Mouse (Mus musculus) c-Kit-positive CD71-positive TER-119-negative erythroid progenitor cells, embryonic 14.5 days (primary cell): ENCODE data around the gene Stat5a.

ENCODE experiments used
- DNase-seq: peaks from one replicate; pipeline ENCODE4 v3.0.0-alpha.2; 2013; ENCODE audit warnings: low read depth

Gene Stat5a

DNA sequence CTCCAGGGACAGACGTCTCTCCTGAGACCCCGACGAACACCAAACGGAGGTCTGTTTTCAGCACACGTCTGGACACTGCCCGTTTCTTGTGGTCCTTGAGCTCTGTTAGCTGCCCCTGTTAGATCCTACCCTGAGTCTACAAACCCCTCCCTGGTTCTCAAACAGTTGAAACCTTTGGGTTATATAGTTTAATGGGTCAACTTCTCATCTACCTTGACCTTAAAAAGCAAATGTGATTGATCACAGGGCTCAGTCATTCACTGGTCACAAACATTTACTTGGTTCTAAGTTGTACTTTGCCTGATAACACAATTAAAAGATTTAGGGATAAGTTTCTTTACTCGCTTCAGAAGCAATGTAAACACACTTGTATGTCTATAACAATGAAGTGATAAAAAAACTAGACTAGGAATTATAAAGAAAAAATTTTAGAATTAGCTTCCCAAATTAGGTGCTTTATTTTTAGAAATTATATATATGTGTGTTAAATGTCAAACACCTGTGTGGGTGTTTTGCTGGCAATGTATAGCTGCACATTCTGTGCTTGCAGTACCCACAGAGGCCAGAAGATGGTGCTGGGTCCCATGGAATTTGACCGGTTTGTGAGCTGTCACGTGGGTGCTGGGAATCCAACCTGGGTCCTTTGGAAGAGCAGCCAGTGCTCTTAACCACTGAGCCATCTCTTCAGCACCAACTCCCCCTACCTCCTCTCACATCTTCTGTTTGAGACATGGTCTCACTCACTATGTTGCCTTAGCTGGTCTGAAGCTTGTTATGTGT, 22.0 kb upstream of the Stat5a start:
- no peak for DNase-seq

DNA sequence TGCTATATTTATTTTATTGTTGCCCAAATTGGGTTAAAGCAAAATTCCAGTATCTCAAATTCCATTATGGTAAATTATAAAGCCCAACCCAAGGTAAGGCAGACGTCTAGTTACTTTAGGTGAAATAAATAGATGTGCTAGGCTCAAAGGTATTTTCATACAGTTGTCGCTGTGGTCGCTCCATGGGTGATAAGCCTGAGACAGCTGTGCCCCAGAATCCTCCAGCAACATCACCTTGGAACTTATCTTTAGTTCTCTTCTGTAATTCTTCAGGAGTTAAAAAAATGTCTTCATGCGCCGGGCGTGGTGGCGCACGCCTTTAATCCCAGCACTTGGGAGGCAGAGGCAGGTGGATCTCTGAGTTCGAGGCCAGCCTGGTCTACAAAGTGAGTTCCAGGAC, 20.3 kb upstream of the Stat5a start:
- no peak for DNase-seq

DNA sequence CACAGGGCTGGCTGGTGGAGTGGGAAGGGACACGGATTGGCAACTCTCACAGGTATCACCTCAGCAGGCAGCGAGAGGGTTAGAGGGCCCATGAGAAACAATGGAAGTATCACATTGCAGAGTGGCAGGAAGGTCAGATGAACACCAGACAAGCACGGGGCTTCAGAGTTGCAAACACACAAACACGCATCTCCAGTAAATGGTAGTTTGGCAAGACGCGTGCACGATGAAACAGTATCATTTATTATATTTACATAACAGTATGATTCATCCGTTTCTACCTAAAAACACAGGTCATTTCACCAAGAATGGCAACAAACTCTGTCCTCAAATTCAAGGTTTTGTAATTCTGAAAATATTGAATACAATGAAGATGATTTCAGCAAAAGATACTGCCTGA, 19.6 kb upstream of the Stat5a start:
- DNase-seq, result no peak

DNA sequence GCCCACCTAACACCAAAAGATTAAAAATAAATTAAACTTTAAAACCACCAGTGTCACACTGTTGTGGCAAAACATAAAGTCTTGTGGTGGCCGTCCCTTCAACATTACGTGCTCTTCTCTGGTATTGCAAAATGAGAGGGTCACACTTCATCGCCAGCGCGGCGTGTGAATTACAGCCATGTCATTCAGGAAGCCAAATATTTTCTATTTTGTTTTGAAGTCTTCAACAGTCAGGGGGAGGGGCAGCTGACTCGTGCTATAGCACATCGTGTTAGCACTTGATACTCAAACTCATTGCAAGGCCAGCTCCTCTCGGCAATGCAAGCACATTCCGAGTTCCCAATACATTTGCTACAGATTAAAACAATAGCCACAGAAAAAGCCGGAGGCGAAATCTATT, 18.3 kb upstream of the Stat5a start:
- DNase-seq, result no peak

DNA sequence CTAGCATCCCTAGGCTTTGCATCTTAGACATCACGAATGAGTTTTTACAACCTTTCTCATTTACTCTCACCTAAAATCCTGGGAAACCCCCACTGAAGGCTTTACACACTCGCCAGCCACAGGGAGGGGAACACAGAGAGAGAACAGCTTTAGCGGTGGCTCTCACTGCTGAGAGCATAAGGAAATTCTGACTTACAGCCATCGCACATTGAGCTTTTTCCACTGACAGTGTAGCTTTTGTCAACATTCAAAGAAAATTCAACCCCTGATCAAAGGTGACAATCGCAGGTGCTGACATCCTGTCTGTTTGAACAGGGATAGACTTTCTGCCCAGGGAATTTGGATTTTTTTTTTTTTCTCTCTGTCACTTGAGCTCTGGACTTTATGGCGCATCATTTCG, 17.1 kb upstream of the Stat5a start:
- DNase-seq, result no peak

DNA sequence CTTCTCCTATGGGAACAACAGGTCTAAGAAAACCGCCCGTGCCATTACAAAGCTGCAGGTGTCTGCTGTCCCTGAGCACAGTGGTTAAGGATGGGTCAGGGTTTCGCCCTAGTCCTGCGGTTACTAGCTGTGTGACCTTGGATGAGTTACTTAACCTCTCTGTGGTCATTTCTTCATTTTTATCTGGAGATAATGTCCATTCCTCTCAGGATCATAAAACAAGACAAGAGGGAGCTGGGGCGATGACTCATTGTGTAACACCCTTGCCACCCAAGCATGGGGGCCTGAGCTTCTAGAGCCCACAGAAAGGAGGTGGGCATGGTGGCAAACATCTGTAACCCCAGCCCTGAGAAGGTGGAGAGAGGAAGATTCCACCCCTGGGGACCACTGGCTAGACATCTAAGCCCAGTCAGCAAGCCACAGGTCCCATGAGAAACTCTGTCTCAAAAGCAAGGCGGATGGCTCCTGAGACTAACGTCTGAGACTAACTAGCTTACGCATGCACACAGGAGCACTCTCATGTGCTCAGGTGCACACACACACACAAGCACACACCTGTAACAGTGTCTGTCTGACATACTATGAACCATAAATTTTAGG, 16.0 kb upstream of the Stat5a start:
- DNase-seq, result no peak

DNA sequence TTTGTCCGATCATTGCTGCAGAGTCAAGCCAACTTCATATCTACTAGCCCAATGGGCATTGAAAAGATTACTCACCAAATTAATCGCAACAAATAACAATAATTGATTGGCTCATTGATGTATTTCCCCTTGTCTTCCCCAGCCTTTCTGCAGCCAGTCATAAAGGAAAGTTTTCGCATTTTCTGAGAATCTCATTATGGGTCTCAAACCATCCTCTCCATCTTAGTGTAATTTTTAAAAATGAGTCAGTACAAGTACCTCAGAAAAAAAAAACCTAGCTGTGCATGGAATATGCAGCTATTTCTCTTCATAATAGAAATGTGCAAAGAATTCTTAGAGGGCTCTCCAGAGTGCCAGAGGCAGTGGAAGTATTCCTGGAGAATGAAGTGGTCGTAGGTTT, 15.0 kb upstream of the Stat5a start:
- DNase-seq, result no peak

DNA sequence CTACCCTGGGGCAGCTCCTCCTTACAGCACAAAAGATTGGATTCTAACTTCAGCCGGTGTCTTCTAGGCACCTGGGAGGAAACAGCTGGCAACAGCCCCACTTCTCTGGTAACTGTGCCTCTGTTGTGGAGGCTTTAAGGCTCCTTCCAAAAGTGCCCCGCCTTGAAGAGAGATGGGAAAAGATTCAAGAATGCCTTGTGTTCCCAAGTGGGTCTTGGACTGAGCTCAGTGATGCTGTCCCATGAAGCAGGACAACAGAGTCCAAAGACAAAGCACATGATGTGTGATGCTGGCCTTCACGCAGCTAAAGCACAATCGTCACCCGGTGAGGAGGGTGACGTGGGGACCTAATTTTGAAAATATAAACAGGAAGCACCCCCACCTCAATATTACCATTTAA, 13.4 kb upstream of the Stat5a start:
- DNase-seq, result no peak

DNA sequence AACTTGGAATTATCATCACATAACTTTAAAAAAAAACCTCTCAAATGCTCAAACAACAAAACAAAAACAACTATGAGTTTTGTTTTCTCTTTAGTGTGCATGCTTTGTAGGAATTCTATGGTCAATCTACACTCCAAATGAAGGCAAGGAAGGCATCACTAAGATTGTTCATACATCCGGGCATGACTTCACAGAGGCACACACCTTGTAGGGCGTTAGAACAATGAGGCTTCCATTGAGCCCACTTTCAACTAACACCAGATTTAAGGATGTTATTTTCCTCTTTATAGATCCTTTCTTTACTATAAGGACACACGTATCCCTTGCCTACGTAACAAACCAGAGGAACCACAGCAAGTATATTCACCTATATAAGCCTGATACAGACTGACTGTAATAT, 11.6 kb upstream of the Stat5a start:
- no peak for DNase-seq

DNA sequence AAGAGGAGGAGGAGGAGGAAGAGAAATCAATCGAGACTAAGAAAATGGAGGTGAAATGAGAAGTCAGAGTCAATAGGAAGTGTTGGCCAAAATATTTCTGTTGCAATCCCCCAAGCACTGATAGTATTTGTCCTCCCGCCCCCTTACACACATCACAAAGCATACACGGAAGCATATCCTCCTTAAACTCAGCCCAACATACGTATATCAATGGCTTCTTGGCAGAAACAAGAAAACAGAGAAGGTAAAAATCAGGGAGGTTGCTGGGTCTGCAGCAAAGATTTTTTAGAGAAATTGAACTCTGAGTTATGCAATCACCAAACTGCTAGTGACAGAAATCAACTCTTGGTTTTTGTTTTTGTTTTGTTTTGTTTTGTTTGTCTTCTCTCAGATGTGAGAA, 11.1 kb upstream of the Stat5a start:
- no peak for DNase-seq

DNA sequence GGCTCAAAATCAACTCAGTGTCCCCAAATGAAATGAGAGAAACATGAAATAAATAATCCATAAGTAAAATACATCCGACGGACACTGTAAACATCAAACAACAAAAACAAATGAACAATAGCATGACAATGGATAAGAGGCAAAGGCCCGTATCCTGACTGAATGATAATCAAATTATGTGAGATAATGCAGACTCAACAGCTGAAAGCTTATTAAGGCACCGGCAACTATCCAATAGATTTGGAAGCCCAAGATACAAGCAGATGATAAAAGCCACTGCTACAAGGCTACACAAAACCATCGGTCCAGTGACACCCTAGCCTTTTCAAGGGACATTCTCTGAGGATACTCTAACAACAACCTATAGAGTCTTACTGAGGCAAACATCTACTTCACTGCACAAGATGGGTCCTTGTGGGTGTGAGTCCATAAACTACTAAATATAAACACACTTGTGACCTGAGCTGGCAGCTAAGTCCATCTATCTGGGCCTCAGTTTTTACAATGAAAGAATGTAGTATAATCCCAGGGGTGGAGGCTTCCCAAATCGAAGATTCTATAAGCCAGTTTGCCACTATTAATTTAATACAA, 10.3 kb upstream of the Stat5a start:
- DNase-seq, result no peak

DNA sequence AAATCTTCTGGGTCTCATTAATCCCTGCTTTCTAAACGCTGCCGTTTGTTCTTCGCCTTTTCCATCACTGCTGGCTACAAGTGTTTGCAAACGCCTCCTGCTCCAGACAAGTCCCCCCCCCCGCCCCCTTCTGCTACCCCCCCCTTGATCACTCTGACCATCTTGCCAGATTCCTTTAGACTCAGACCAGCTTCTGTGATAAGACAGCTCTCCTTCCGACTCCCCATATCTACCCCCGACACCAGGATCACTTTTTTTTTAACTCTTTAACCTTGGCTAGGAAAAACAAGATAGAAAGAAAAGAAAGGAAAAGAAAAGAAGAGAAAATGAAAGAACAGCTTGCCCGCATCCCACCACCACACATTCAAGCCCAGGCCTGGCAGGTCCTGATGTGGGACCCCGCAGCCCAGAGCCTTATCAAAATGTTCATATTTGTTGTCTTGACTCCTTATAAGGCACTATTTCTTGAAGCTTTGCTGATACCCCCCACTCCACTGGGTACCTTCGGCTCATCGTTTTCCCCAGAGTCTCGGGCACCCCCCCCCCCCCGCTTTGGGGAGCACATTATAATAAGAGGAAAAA, 9.6 kb upstream of the Stat5a start:
- DNase-seq, result peak; percentile 55

DNA sequence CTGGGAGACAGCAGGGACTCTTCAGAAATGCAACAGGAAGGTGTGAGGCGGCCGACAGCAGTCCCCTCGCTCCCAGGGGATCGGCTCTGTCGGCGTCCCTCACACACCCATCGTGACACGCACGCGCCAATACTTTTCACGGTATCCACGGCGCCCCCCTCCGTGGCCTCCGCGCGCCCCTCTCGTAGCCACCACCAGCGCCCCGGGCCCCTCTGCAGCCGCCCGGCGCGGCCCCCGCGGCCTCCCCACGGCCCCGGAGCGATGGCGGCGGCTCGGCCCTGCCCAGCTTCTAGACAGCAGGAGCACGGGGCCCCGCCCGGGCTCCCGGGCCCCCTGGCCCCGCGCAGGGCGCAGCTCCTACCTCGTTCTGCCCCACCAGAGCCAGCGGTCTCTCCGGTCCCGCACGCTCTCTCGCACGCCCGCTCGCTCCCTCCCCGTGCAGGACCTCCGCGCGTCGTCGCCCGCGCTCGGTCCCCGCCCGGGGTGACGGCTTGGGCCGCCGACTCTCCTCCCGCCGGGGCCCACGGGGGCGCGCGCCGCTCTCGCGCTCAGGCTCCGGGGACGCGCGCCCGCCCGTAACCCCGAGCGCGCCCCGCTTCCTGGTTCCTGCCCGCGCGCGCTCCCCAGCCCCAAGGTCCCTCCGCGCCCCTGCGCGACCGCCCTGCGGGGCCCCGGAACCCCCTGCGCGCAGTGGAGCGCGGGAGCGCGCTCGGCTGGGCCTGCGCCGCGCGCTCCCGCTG, 8.9 kb upstream of the Stat5a start, which contains the start of gene Stat5b:
Gene Stat5b, minus strand, starts transcription at position 687 of the 740 bp plus-strand sequence.
- peak; percentile 57 for DNase-seq

DNA sequence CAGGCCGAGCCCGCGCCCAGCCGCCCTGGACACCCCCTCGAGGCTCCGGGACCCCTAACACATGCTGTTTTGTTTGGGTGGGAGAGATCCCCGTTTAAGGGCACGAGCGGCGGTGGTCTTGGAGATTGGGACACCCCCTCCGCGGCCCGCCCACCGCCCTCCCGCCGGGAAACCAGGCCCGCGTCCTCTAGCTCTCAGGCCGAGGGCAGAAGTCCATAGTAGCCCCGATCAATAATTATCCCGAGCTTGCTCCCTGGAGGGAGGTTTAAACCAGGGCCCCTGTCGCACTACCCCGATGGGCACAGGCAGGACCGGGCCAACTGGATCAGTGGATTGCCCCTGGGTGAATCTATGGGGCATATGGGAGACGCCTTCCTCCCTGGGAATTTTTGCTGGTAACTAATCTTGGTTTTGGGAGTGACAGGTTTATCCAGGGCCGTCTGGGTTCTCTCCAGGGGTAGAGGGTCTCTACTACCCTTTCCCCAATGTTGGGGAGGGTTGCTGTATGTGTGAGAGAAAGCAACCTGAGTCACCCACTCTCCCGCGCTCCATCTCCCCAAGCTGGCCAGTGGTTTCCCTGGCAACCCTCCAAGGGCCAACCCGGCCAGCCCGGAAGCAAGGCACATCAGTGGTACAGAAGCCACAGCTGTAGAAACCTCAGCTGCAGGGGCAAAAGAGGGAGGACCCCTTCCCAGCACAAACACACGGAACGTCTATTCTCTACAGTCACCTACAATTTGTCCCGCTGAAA, 8.2 kb upstream of the Stat5a start:
- DNase-seq, result no peak

DNA sequence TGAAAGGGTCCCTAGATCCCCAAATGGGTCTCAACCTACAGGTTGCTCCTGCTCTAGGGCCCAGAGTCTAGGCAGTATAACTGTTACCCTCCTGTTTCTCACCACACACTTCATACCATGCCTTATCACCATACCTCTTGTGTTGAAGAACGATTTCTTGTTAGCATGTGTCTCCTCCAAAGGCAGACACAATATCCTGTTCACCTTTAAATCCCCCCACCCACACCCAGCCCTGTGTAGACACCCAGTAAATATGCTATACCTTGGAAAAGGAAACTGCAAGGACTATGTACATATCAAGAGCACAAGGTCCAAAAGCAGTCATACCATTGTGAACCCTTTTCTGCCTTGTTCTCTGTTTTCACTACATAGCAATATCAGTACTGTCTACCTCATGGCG, 7.1 kb upstream of the Stat5a start:
- no peak for DNase-seq

DNA sequence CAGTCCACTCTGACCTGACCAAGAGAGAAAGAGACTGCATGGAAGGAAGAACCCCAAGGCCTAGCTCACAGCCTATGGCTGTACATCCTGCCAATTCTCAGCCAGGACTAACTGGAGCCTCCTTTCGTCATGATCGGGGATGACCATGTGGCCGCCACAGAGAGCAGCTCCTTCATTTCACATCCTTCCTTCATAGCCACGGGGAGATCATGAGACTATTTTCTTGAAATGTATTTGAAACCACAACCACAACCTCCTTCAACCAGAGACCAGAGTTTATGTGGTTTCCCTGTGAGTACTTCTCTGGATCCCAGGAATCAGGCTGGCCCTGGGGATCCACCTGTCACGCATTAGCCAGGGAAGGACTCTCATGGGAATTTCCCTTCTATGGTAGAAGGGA, 6.1 kb upstream of the Stat5a start:
- no peak for DNase-seq

DNA sequence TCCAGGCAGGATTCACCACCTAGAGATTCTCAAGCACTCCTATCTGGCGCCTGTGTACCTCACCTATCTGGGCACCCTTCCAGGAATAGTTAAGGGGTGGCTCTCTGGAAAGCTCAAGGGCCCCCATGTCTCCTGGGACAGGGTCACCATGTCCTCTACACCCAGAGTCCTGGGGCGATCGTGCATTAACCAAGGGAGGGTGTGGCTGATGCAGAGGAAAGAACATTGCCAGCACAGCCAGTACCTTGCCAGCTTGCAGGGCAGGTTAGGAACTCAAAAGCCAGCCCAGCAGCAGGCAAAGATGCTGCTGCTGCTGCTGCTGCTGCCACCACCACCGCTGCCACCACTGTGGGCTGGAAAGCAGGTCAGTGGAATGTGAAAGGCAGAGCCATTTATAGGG, 4.9 kb upstream of the Stat5a start:
- no peak for DNase-seq

DNA sequence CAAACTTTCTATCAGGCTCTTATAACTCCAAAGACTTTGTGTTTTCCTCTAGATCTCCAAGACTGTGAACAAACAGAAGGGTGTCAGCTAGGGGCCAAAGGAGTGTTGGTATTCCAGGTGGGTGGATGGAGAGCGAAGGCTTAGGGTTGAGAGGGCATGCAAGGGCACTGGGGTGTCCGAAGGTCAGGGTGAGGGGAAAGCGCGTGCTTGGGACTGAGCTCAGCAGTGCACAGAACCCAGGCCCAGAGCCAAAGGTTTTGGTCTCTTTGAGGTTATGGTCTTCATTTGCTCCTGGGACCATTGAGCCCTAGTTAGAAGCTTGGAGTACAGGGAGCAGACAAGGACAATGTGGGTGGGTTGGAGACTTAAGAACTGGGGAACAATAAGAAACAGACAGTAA, 4.0 kb upstream of the Stat5a start:
- no peak for DNase-seq

DNA sequence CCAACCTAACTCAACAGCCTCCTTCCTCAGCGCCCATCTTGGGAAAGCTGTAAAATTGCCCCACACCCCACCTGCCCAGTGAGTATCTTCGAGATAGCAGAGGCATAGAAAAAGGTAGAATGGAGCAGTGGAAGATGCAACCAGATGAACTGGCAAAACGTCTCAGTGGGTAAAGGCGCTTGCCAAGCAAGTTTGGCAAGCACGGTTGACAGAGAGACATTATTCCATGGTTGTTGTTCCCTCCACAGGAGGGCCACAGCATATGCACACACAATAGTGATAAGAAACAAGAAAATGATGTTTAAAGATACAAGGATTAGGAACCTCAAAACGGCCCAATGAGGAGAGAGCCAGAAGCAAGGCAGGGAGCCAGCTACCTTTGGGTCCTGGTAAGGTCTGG, 1.2 kb upstream of the Stat5a start:
- no peak for DNase-seq

DNA sequence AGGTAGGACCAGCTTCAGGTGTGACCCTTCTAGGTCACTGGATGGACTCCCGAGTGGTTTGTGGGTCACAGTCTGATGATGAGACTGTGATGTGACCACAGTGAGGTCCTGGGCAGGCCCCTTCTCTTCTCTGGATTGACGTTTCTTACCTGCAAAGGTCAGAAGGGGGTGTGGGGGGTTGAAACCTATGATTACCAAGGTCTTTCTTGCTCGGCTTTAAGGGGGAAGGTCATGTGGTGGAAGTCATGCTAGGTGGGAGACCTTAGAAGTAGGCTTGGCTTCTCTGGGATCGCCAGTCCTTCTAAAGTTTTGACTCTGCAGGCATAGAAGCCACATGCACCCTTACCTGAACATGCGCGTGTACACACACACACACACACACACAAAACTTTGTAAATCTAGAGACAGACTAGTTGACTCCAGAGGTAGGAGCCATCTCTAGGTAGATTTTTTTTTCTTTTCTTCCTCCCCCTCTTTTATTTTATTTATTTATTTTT, 476 bp downstream of the Stat5a start:
- no peak for DNase-seq

DNA sequence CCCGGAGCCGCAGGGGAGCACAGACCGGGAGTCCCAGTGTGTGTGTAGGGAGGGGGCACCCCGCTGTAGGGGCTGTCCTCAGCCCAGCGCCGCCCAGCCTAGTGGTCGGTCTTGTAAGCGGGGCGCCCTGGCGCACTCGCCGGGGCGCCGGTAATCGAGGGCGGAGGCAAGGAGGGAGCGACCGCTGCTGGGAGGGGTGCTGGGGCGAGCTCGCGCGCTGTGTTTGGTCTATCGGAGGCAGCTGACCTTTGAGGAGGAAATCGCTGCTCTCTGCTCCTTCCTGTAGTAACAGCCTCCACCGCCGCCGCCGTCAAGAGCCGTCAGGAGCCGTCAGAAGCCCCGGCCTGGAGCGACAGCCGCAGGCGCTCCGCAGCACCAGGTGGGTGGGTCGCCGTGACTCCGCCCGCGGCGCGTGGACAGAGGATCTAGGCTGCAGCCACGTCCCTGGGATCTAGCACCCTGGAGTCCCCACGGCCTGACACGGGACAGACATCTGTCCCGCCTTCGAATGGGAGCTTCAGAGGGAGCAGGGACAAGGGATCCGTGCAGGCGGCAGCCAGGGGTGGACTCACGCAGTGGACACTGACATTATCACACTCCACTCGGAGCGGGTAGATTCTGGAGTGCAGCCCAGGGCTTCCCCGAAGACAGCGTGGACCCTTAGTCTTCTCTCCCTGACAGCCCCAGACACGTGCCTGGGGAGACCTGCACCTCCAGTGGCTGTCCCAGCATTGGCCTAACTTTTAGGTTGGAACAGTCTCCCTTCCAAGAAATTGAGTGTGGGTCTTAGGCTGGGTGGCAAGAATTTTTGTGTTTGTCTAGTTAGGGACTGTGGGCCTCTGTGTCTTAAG, 1.3 kb downstream of the Stat5a start:
- DNase-seq, result peak; percentile 75
